Mouse (Mus musculus) myocyte (in vitro differentiated cells): ENCODE data around the gene Hapln2. TPM values are rescaled to one million over a fixed set of nuclear protein-coding genes. Genes with fewer than 3 reads are reported as not detected.

Source experiments
- H3K27me3 ChIP-seq: one replicate; pipeline ENCODE4 v1.6.1; 2011; ENCODE audit not compliant: control insufficient read depth, insufficient read depth, insufficient read length
- H3K36me3 ChIP-seq: one replicate; pipeline ENCODE4 v1.6.1; 2011; ENCODE audit not compliant: control insufficient read depth, insufficient read depth
- H3K4me2 ChIP-seq: one replicate; pipeline ENCODE4 v1.6.1; 2011; ENCODE audit warnings: low read depth, control low read depth
- H3K4me3 ChIP-seq: one replicate; pipeline ENCODE4 v1.5.1; 2011; ENCODE audit warnings: mild to moderate bottlenecking, control low read depth, moderate library complexity
- H3K79me2 ChIP-seq: one replicate; pipeline ENCODE4 v1.6.1; 2011; ENCODE audit not compliant: control insufficient read depth, insufficient read depth
- H3ac ChIP-seq: one replicate; pipeline ENCODE4 v1.6.1; 2011; ENCODE audit not compliant: control insufficient read depth, insufficient read length
- CEBPB ChIP-seq: IDR thresholded peaks from 2 replicates; pipeline ENCODE4 v1.6.1; 2011; ENCODE audit warnings: mild to moderate bottlenecking, moderate library complexity; ENCODE audit not compliant: poor library complexity, insufficient read depth, severe bottlenecking
- E2F4 ChIP-seq: IDR thresholded peaks from one replicate; pipeline ENCODE4 v1.6.1; 2011; ENCODE audit warnings: mild to moderate bottlenecking, control low read depth, moderate library complexity; ENCODE audit not compliant: insufficient read depth
- MAX ChIP-seq: IDR thresholded peaks from one replicate; pipeline ENCODE4 v1.6.1; 2011; ENCODE audit warnings: low read depth, mild to moderate bottlenecking, control low read depth
- MYOD1 ChIP-seq, 3 experiments: IDR thresholded peaks; one replicate each; pipeline ENCODE4 v1.6.1; 2011; ENCODE audit warnings: control low read depth in 2 of 3, low read depth in 2 of 3, mild to moderate bottlenecking in 2 of 3, moderate library complexity in 1 of 3; ENCODE audit not compliant: insufficient read length in 2 of 3, control insufficient read depth in 1 of 3
- MYOG ChIP-seq, 3 experiments: IDR thresholded peaks; one replicate each; pipeline ENCODE4 v1.6.1; 2011; ENCODE audit warnings: control low read depth in 2 of 3, low read depth in 2 of 3, mild to moderate bottlenecking in 2 of 3; ENCODE audit not compliant: insufficient read length in 2 of 3, control insufficient read depth in 1 of 3, insufficient read depth in 1 of 3
- POLR2A ChIP-seq: IDR thresholded peaks from one replicate; pipeline ENCODE4 v1.6.1; 2011; ENCODE audit warnings: low read depth, mild to moderate bottlenecking, control low read depth, moderate library complexity; ENCODE audit not compliant: insufficient read length
- POLR2AphosphoS2 ChIP-seq: IDR thresholded peaks from one replicate; pipeline ENCODE4 v1.6.1; 2011; ENCODE audit warnings: low read depth, control low read depth; ENCODE audit not compliant: insufficient read length
- REST ChIP-seq: IDR thresholded peaks from one replicate; pipeline ENCODE4 v1.6.1; 2011; ENCODE audit warnings: mild to moderate bottlenecking, control low read depth, moderate library complexity; ENCODE audit not compliant: insufficient read depth, insufficient read length
- SRF ChIP-seq: IDR thresholded peaks from one replicate; pipeline ENCODE4 v1.6.1; 2011; ENCODE audit warnings: low read depth; ENCODE audit not compliant: control insufficient read depth, insufficient read length
- TCF12 ChIP-seq: IDR thresholded peaks from one replicate; pipeline ENCODE4 v1.6.1; 2011; ENCODE audit warnings: mild to moderate bottlenecking, control low read depth; ENCODE audit not compliant: poor library complexity, insufficient read depth, severe bottlenecking
- TCF3 ChIP-seq: IDR thresholded peaks from one replicate; pipeline ENCODE4 v1.6.1; 2011; ENCODE audit warnings: low read depth, control low read depth; ENCODE audit not compliant: insufficient read length
- USF1 ChIP-seq: IDR thresholded peaks from one replicate; pipeline ENCODE4 v1.6.1; 2011; ENCODE audit warnings: low read depth, mild to moderate bottlenecking, control low read depth, moderate library complexity
- polyA plus RNA-seq: library from polyadenylated mRNA; unstranded; fragments of >200 nt; fragmentation: generic; extraction: Trizol; gene quantifications from one replicate; pipeline ENCODE4 v1.2.1, GENCODE M21; 2012; ENCODE audit warnings: missing spikeins

Gene Hapln2
- polyA plus RNA-seq, 1 experiment, result not detected

GRCm38 (mm10) chr3:87981894-87982835, 45.2 kb downstream of the Hapln2 start:
- TF ChIP-seq CEBPB, result no peak
- no peak for TF ChIP-seq TCF12
- TF ChIP-seq TCF3, result no peak
- peak in 2 of 3 experiments; percentile 16 to 58 for TF ChIP-seq MYOG (IDR thresholded peaks at IDR 0.05; ENCODE audit: control insufficient read depth in 1 of 3, insufficient read depth in 1 of 3, insufficient read length in 2 of 3, low read depth in 2 of 3)
- peak; percentile 87 for TF ChIP-seq POLR2AphosphoS2
- TF ChIP-seq MAX, result no peak
- TF ChIP-seq USF1, result no peak
- TF ChIP-seq REST, result no peak
- peak; percentile 39 for TF ChIP-seq POLR2A
- peak in 1 of 3 experiments; percentile 48 for TF ChIP-seq MYOD1 (IDR thresholded peaks at IDR 0.05; ENCODE audit: control insufficient read depth in 1 of 3, insufficient read length in 2 of 3, low read depth in 2 of 3)
- TF ChIP-seq SRF, result no peak
- no peak for TF ChIP-seq E2F4
- H3K4me3 ChIP-seq, result no peak overlapping the region
- peak overlapping the region; percentile 79 for H3K4me2 ChIP-seq
- H3ac ChIP-seq, result no peak overlapping the region
- H3K27me3 ChIP-seq, result no peaks in the 10 kb centered on the region
- peaks cover 9% of the 10 kb centered on the region for H3K36me3 ChIP-seq
- H3K79me2 ChIP-seq, result peaks cover 3% of the 10 kb centered on the region

- H3K4me2 ChIP-seq, result no peak overlapping the region
- peaks cover 17% of the 10 kb centered on the region for H3K36me3 ChIP-seq
- peak; percentile 94 for TF ChIP-seq POLR2AphosphoS2
- no peak for TF ChIP-seq USF1
- H3K4me3 ChIP-seq, result no peak overlapping the region
- peaks cover 8% of the 10 kb centered on the region for H3K79me2 ChIP-seq
- H3ac ChIP-seq, result no peak overlapping the region
- no peaks in the 10 kb centered on the region for H3K27me3 ChIP-seq
These were observed 46.1 kb downstream of the Hapln2 start for GRCm38 (mm10) chr3:87981214-87981760.

- Histone ChIP-seq H3K27me3 (no peaks in the 10 kb centered on the region), H3K79me2 (peaks cover 14% of the 10 kb centered on the region), H3K4me3 (no peak overlapping the region), H3K4me2 (no peak overlapping the region), H3ac (no peak overlapping the region), H3K36me3 (peaks cover 23% of the 10 kb centered on the region)
- TF ChIP-seq E2F4 (no peak), CEBPB (no peak), REST (no peak), POLR2AphosphoS2 (peak; percentile 81), SRF (no peak)
These were observed 46.7 kb downstream of the Hapln2 start for GRCm38 (mm10) chr3:87980728-87981127.

- peaks cover 30% of the 10 kb centered on the region for H3K36me3 ChIP-seq
- TF ChIP-seq E2F4 (no peak), SRF (no peak), MAX (no peak), CEBPB (no peak), POLR2AphosphoS2 (peak; percentile 73), POLR2A (no peak)
- H3K27me3 ChIP-seq, result no peaks in the 10 kb centered on the region
- H3K79me2 ChIP-seq, result peaks cover 20% of the 10 kb centered on the region
- no peak overlapping the region for H3K4me2 ChIP-seq
- no peak overlapping the region for H3K4me3 ChIP-seq
- no peak overlapping the region for H3ac ChIP-seq
These were observed 47.3 kb downstream of the Hapln2 start for GRCm38 (mm10) chr3:87980085-87980484.

DNA sequence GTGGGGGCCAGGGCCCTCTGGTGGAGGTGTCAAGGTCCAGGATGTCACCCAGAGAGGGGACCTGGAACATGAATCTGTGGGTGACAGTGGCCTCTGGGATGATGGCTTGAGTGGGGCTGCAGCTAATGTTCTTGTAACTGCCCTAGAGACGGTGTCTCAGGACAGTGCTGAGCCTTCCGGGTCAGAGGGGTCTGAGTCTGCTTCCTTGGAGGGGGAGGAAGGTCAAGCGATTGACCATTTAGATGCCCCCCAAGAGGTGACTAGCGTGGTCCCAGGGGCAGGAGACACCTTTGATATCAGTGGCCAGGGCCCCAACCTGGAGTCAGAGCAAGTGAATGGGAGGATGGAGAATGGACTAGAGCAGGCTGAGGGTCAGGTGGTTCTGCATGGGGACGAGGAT, 47.9 kb downstream of the Hapln2 start:
- Histone ChIP-seq H3K79me2 (peaks cover 26% of the 10 kb centered on the region), H3K36me3 (peaks cover 35% of the 10 kb centered on the region), H3K27me3 (no peaks in the 10 kb centered on the region), H3ac (no peak overlapping the region), H3K4me2 (no peak overlapping the region), H3K4me3 (no peak overlapping the region)
- TF ChIP-seq POLR2AphosphoS2 (peak; percentile 60), REST (no peak)
